Mouse (Mus musculus) embryonic facial prominence, embryonic 13.5 days (tissue): ENCODE data around the gene Arf6. TPM values are rescaled to one million over a fixed set of nuclear protein-coding genes. Genes with fewer than 3 reads are reported as not detected.
A peak's percentile ranks its signal among the peaks of the same experiment; 100 is the strongest.

Source experiments
- ATAC-seq: fragments of 200-750 bp; cut with Nextera tagmentation; 2 replicates; pipeline ENCODE4 v1.8.0; 2017; ENCODE audit warnings: low read depth; ENCODE audit not compliant: insufficient number of reproducible peaks, insufficient read depth, low FRiP score, low TSS enrichment
- H3K27ac ChIP-seq: fragments of 300-500 bp; sonication (generic); 2 replicates; pipeline ENCODE4 v1.5.1; 2015; ENCODE audit warnings: moderate library complexity, mild to moderate bottlenecking, inconsistent platforms
- H3K27me3 ChIP-seq: fragments of 300-500 bp; sonication (generic); 2 replicates; pipeline ENCODE4 v1.6.1; 2015; ENCODE audit warnings: mild to moderate bottlenecking, inconsistent platforms
- H3K36me3 ChIP-seq: fragments of 300-500 bp; sonication (generic); 2 replicates; pipeline ENCODE4 v1.6.1; 2015; ENCODE audit warnings: mild to moderate bottlenecking, inconsistent platforms
- H3K4me1 ChIP-seq: fragments of 300-500 bp; sonication (generic); 2 replicates; pipeline ENCODE4 v1.6.1; 2015; ENCODE audit warnings: inconsistent platforms
- H3K4me2 ChIP-seq: fragments of 300-500 bp; sonication (generic); 2 replicates; pipeline ENCODE4 v1.6.1; 2015; ENCODE audit warnings: moderate library complexity, mild to moderate bottlenecking, inconsistent platforms
- H3K4me3 ChIP-seq: fragments of 300-500 bp; sonication (generic); 2 replicates; pipeline ENCODE4 v1.5.1; 2015; ENCODE audit warnings: mild to moderate bottlenecking, inconsistent platforms
- H3K9ac ChIP-seq: fragments of 300-500 bp; sonication (generic); 2 replicates; pipeline ENCODE4 v1.6.1; 2015; ENCODE audit warnings: mild to moderate bottlenecking, inconsistent platforms
- H3K9me3 ChIP-seq: fragments of 300-500 bp; sonication (generic); 2 replicates; pipeline ENCODE4 v1.6.1; 2016; ENCODE audit warnings: inconsistent platforms
- WGBS: fragments of 180-500 bp; shearing (Covaris S2); methylation state at CpG from one replicate; pipeline ENCODE4 v1.1.7; 2015; ENCODE audit warnings: mixed read lengths; 5-methylcytosine and 5-hydroxymethylcytosine counted together
- polyA plus RNA-seq: library from polyadenylated mRNA; unstranded; fragments of >200 nt; fragmentation: Nextera tagmentation; extraction: Ambion mirVana; gene quantifications from 2 replicates; pipeline ENCODE4 v1.2.1, GENCODE M21; 2015

Gene Arf6
- polyA plus RNA-seq, 1 experiment from 2014 or later, result 56.7 TPM

DNA sequence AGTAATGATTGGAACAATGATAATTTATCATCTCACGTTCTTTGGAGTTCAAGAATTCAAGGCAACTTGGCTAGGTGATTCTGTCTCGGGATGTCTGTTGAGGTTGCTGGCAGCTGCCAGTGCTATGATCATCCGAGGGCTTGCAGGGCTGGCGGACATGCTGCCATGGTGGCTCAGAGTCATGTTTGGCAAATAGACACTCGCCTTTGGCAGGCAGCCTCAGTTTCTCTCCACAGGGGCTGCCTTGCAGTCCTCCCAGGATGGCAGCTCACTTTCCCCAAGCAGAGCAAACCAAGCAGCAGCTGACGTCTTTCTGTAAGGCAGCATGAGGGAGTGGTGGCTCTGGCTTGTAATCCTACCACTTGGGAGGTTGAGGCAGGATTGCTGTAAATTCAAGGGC, 22.5 kb downstream of the Arf6 start:
- WGBS, result 83% methylated on average over 6 of the region's 6 CpGs
- no peak for ATAC-seq
- no peaks in the 10 kb centered on the region for H3K36me3 ChIP-seq

DNA sequence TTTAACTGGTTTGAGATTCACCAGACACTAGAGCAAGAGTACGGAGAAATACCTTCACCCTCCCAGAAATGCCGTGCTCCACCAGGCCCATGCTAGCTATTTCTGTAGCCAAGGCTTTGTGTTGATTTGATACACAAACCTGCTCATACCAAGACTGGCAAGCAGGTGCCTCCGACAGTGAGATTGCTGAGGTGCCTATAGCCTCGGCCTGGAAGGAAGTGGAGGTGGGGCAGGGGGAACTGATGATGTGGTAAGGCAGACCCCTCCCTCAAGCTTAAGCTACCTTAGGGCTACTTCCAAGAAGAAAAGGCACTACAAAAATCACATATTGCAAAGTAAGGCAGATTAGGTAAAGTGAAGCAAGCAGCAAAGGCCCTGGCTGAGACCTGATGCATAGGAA, 28.4 kb downstream of the Arf6 start:
- Histone ChIP-seq H3K4me2 (no peak overlapping the region), H3K4me1 (peaks cover 7% of the 10 kb centered on the region; the same call in 1 of the 2 replicates), H3K4me3 (no peak overlapping the region), H3K9ac (no peak overlapping the region), H3K27me3 (no peaks in the 10 kb centered on the region), H3K36me3 (no peaks in the 10 kb centered on the region), H3K27ac (no peak overlapping the region), H3K9me3 (no peaks in the 10 kb centered on the region)
- ATAC-seq, result no peak
- 86% methylated on average over 4 of the region's 4 CpGs for WGBS

More for the DNA sequence above, 22.5 kb downstream of the Arf6 start:
- Histone ChIP-seq H3K4me3 (no peak overlapping the region), H3K27me3 (no peaks in the 10 kb centered on the region), H3K9me3 (no peaks in the 10 kb centered on the region), H3K9ac (no peak overlapping the region), H3K27ac (no peak overlapping the region), H3K4me2 (no peak overlapping the region), H3K4me1 (no peaks in the 10 kb centered on the region)

DNA sequence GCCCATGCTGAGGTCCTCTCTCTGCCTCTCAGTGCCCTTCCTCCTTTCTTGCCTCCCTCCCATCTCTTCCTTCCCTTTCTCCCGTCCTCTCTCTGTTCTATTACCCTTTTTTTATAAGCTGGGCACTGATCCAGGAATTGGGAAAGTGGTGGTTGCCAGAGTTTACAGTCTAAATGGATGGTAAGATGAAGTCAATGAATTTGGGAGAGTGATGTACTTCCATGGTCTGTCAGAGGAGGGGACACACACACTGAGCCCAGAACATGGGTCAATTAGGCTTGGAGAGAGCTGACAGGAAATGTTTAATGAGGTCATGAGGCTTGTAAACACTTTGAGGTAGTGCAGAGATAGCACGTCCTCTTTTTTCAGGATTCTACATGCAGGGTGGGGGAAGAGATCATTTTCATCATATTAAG, 28.9 kb downstream of the Arf6 start:
- Histone ChIP-seq H3K27me3 (no peaks in the 10 kb centered on the region), H3K4me2 (no peak overlapping the region), H3K27ac (no peak overlapping the region), H3K9me3 (no peaks in the 10 kb centered on the region), H3K36me3 (no peaks in the 10 kb centered on the region), H3K9ac (no peak overlapping the region), H3K4me3 (no peak overlapping the region), H3K4me1 (peaks cover 7% of the 10 kb centered on the region; the same call in 1 of the 2 replicates)
- ATAC-seq, result no peak
- 27% methylated on average over 2 of the region's 2 CpGs for WGBS

DNA sequence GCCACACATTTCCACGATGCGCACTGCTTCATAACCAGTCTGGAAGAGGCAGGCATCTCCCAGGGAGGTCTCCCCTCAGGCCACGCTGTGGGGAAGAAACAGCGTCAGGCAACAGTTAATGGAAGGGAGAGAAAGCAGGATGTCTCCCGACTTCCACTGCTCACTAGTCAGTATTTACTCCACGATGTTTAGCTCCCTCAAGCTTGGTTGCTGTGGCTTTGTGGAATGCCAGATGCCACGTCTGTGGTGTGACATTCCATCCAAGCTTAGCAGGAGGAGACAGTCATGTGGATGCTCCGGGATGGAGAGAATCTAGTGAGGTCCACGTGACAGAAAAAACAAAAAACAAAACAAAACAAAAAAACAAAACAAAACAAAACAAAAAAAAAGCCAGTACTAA, 30.1 kb downstream of the Arf6 start:
- peak overlapping the region; percentile 51; the same call in 1 of the 2 replicates for H3K9ac ChIP-seq
- H3K4me1 ChIP-seq, result peaks cover 7% of the 10 kb centered on the region; the same call in 1 of the 2 replicates
- peak; percentile 59; the same call in 1 of the 2 replicates for ATAC-seq
- no peaks in the 10 kb centered on the region for H3K27me3 ChIP-seq
- H3K27ac ChIP-seq, result peak overlapping the region; percentile 64; the same call in 1 of the 2 replicates
- no peak overlapping the region; the same call in 1 of the 2 replicates for H3K4me2 ChIP-seq
- H3K4me3 ChIP-seq, result no peak overlapping the region
- no peaks in the 10 kb centered on the region for H3K9me3 ChIP-seq
- no peaks in the 10 kb centered on the region for H3K36me3 ChIP-seq
- WGBS, result 24% methylated on average over 9 of the region's 9 CpGs

DNA sequence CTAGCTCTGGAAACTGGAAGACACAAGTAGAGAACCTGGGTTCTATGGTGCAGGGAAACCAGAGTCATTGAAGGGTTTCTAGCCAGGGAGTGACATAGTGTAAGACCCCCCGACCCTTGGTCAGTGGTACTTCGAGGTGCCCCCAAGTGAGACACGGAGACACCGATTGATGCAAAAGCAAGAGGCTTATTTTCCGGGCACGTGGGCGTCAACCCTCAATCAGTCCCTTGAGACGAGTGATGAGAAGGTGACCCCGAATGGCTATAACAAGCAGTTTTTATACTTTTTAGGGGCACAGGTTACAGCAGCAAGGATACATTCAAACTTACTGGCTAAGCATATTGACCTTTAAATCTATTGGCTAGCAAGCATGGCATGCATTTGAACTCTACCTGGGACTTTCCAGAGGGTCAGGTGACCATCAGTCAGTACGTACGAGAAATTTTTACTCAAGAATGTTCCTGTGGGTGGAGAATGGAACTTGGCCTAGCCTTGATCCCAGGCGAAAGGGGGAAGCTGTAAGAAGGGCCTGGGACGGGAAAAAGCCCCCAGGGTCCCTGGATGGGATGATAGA, 30.7 kb downstream of the Arf6 start:
- Histone ChIP-seq H3K36me3 (no peaks in the 10 kb centered on the region), H3K4me3 (no peak overlapping the region), H3K27ac (no peak overlapping the region), H3K27me3 (no peaks in the 10 kb centered on the region), H3K4me2 (no peak overlapping the region), H3K9me3 (no peaks in the 10 kb centered on the region), H3K9ac (no peak overlapping the region), H3K4me1 (peaks cover 7% of the 10 kb centered on the region; the same call in 1 of the 2 replicates)
- no peak for ATAC-seq
- WGBS, result 87% methylated on average over 13 of the region's 13 CpGs

DNA sequence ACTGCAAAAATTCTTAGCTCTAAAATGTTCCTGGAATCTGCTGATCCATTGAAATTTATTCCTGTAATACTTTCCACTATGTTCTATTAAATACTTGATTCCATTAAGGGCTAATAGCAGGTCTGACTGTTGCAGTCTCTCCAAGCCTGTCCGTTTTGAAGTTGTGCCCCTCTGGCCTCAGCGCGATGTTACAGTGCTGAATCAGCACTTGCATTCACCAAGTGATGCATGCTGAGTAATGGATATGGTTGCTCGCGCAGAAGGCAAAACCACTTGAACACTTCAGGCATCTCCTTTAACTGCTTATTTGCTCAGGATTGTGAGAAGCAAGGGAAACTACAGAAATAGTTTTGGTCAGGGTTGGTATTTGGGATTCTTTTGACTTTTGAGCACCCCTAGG, 38.8 kb downstream of the Arf6 start:
- Histone ChIP-seq H3K9me3 (no peaks in the 10 kb centered on the region), H3K4me2 (no peak overlapping the region), H3K4me3 (no peak overlapping the region), H3K4me1 (no peaks in the 10 kb centered on the region; the same call in 1 of the 2 replicates), H3K9ac (no peak overlapping the region), H3K27me3 (no peaks in the 10 kb centered on the region), H3K36me3 (no peaks in the 10 kb centered on the region), H3K27ac (no peak overlapping the region)
- WGBS, result 57% methylated on average over 5 of the region's 5 CpGs
- ATAC-seq, result no peak

DNA sequence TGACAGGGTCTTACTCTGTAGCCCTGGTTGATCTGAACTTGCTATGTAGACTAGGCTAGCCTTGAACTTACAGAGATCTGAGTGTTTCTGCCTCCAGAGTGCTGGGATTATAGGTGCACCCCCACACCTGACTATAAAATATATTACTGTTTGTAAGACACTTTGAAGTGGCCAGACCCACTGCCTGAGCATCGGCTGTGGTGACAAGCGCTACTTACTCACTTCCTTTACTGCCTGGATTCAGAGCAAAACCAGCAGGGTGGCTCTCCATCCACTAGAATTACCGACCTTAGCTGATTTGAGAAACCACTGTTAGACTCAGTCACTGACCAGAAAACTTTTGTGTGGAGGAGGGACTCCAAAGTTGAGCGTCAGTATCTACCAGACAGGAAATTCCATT, 40.0 kb downstream of the Arf6 start:
- Histone ChIP-seq H3K4me1 (peaks cover 3% of the 10 kb centered on the region), H3K27ac (no peak overlapping the region), H3K27me3 (no peaks in the 10 kb centered on the region), H3K9me3 (no peaks in the 10 kb centered on the region), H3K9ac (no peak overlapping the region), H3K4me2 (no peak overlapping the region), H3K4me3 (no peak overlapping the region), H3K36me3 (no peaks in the 10 kb centered on the region)
- WGBS, result 61% methylated on average over 4 of the region's 4 CpGs
- ATAC-seq, result no peak

DNA sequence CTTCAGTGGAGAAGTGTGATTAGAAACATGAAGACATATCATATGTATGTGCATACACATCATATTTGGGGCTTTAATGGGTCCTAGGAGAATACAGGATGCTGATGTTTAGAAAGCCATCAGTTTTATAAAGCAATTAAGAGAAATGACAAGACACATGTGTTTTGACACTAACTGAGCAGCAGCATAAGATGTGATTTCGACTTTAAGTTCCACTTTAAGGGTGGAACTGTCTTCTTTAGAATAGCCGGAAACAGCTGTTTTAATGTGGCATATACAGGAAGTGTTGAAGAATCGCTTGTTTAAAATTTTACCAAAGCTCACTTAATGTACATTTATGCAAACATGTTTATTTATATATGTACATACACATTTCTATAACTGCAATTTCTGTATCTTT, 41.4 kb downstream of the Arf6 start:
- Histone ChIP-seq H3K27me3 (no peaks in the 10 kb centered on the region), H3K4me1 (peaks cover 11% of the 10 kb centered on the region), H3K9ac (no peak overlapping the region), H3K27ac (no peak overlapping the region), H3K4me2 (no peak overlapping the region), H3K9me3 (no peaks in the 10 kb centered on the region), H3K36me3 (no peaks in the 10 kb centered on the region), H3K4me3 (no peak overlapping the region)
- ATAC-seq, result no peak
- WGBS, result 77% methylated on average over 3 of the region's 3 CpGs

DNA sequence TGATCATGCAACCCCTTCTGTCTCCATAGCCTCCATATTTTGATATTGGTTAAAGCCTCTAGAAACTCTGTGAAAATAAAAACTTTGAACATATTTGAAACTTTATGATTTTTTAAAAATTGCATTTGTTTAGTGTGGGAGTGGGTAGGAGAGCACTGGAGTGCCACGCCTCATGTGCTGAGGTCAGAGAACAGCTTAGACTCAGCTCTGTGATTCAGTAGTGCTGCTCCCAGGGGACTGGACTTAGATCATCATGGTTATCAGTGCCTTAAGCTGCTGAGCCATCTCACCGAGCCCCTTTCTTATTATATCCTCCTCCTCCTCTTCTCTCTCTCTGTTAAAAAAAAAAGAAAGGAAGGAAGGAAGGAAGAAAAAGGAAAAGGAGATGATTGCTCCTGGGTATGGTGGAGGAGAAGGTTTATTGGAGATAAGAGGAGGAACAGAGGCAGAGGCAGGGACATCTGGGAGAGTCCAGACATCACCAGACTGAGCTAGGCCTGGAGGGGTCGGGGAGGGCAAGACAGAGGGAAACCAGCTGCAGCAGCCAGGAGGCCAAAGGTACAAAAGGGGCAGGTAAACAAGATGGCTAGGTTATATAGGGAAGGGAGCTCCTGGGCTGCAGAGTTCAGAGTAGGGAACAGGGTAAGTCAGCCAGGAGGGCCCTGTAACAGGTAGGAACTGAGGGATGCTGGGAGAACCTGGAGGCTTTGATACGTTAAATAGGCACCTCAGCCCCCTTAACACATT, 43.0 kb downstream of the Arf6 start:
- Histone ChIP-seq H3K36me3 (no peaks in the 10 kb centered on the region), H3K9ac (no peak overlapping the region), H3K4me1 (peaks cover 17% of the 10 kb centered on the region), H3K4me3 (no peak overlapping the region), H3K9me3 (no peaks in the 10 kb centered on the region), H3K4me2 (no peak overlapping the region), H3K27ac (no peak overlapping the region), H3K27me3 (no peaks in the 10 kb centered on the region)
- WGBS, result 61% methylated on average over 4 of the region's 4 CpGs
- no peak for ATAC-seq

DNA sequence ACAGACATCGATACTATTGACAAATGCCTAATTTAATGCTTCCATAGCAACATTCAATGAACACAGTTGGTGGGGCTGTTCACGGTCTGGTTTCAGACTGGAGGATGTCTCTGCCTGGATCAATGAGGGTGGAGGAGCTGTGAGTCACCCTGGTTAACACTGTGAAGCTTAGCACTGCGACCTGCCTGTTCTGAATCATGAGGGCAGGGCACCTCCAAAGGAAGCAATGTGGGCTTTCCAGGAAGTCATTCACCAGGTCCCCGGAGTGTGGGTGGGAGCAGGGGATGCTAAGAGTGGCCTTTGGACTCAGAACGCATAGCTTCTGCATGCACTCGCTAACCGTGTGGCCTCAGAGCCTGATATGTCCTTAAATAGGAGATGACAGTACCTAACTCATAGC, 44.8 kb downstream of the Arf6 start:
- 72% methylated on average over 7 of the region's 7 CpGs for WGBS
- peaks cover 17% of the 10 kb centered on the region; the same call in 1 of the 2 replicates for H3K4me1 ChIP-seq
- no peak overlapping the region for H3K4me2 ChIP-seq
- H3K4me3 ChIP-seq, result no peak overlapping the region
- H3K27me3 ChIP-seq, result no peaks in the 10 kb centered on the region
- H3K27ac ChIP-seq, result no peak overlapping the region
- no peak overlapping the region for H3K9ac ChIP-seq
- ATAC-seq, result no peak
- no peaks in the 10 kb centered on the region for H3K36me3 ChIP-seq
- H3K9me3 ChIP-seq, result no peaks in the 10 kb centered on the region

DNA sequence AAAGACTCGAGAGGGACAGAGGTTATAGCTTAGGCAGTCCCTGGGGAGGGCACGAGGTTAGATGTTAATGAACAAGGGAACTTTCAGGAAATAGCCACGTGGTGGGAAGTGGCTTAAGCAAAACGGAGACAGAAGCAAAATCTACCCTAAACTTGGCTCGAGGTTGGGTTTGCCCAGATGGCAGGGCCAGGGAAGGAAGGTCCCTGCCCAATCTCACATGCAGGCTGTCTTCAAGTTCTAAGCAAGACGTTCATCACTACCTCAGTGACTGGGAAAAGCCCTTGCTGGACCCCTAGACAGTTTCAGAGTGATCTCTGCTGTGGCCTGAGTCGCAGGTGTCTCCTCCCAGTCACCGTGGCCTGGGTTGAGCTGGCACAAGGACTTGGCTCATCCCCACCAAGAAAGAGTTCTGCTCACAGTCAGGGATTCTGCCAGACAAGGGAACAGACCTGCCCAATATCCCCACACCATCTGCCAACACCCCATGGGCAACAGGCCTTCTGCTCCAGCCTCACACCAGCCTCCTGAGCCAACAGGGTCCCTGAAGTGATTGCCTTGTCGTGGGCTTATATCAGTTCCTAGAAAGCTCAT, 45.8 kb downstream of the Arf6 start:
- WGBS, result 55% methylated on average over 9 of the region's 9 CpGs
- Histone ChIP-seq H3K4me3 (no peak overlapping the region), H3K27me3 (no peaks in the 10 kb centered on the region), H3K4me2 (no peak overlapping the region), H3K36me3 (no peaks in the 10 kb centered on the region), H3K27ac (no peak overlapping the region), H3K4me1 (peaks cover 17% of the 10 kb centered on the region; the same call in 1 of the 2 replicates), H3K9ac (no peak overlapping the region), H3K9me3 (no peaks in the 10 kb centered on the region)
- no peak for ATAC-seq

DNA sequence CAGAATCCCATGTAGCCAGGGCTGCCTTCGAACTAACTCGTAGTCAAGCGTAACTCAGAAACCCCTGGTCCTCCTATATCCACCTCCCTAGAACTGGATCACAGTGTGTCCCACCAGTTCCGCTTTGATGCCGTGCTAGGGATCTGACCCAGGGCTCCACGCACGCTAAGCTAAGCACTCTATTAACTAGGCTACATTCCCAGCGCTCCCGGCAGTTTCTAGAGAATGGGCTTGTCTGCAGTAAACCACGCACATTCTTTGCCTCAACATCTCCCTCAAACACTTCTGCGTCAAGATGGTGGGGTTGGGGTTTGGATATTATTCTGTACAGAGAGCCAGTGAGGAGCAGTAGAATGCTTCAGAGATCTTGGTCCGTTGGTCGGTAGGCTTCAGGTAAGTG, 46.7 kb downstream of the Arf6 start:
- Histone ChIP-seq H3K4me3 (no peak overlapping the region), H3K9me3 (no peaks in the 10 kb centered on the region), H3K4me1 (peaks cover 17% of the 10 kb centered on the region; the same call in 1 of the 2 replicates), H3K27ac (no peak overlapping the region), H3K9ac (no peak overlapping the region), H3K4me2 (no peak overlapping the region), H3K27me3 (no peaks in the 10 kb centered on the region), H3K36me3 (no peaks in the 10 kb centered on the region)
- WGBS, result 82% methylated on average over 13 of the region's 13 CpGs
- ATAC-seq, result no peak
